Mouse (Mus musculus) ES-Bruce4 (cell line): Measurements from ENCODE around the gene Syt5.
"Not testable (repeated sequence)": the region's sequence is repeated elsewhere in the genome, so short reads cannot be mapped to it uniquely, and the experiment has no call there.

Experiments
- EP300 ChIP-seq: IDR thresholded peaks from 2 replicates; pipeline ENCODE4 v1.6.1; 2011; ENCODE audit warnings: low read depth, low read length; ENCODE audit not compliant: insufficient read depth
- POLR2A ChIP-seq: IDR thresholded peaks from one replicate; pipeline ENCODE4 v1.8.1; 2011; ENCODE audit warnings: low read length; ENCODE audit not compliant: insufficient read depth

DNA sequence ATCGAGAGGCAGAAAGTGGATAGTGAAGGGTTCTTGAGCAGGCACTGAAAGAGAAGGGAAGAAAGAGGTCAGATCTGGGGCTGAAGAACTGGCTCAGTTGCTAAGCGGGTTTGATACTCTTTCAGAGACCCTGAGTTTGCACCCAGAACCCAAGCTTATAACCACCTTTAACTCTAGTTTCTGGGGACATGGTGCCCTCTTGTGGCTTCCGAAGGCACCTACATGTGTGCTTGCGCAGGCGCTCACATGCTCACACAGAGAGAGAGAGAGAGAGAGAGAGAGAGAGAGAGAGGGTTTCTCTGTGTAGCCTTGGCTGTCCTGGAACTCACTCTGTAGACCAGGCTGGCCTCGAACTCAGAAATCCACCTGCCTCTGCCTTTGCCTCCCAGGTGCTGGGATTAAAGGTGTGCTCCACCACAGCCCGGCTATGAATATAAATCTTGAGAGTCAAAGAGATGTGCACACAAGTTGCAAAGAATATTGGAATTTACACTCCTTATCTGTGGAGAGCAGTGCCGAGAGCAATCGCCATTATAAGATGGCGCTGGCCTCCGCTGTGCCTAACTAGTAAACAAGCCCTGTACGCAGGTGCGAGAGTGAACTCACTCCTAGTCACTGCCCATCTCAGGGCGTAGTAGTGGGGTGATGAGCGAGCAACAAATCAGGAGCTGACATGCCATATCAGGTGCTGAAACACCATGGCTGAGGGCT, 23.0 kb downstream of the Syt5 start, which contains the start of gene Tnni3:
- TF ChIP-seq EP300, POLR2A: not testable (repeated sequence)
